Mouse (Mus musculus) ES-Bruce4 (cell line): ENCODE measurements around the gene Cd47.

Experiments
- CTCF ChIP-seq: IDR thresholded peaks from one replicate; pipeline ENCODE4 v1.8.1; 2011; ENCODE audit warnings: low read depth, low read length
- POLR2A ChIP-seq: IDR thresholded peaks from one replicate; pipeline ENCODE4 v1.8.1; 2011; ENCODE audit warnings: low read length; ENCODE audit not compliant: insufficient read depth

DNA sequence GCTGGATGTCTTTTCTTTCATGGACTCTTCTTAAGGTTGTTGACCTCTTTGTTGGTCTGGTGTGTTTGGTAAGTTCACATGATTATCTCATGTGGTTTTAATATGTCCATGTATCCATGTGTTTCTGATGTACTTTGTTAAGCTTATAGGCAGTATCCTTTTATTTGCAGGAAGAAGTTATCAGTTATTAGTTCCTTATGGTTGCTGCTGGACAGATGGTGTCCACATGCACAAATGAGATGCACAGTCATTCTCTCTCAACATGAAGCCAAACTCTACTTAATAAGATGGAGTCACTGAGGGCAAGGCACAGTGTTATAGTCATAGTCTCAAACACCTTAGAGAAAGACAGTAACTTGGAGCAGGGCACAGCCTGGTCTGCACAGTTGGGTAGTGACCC lies 140.1 kb downstream of the Cd47 start:
- no peak for TF ChIP-seq POLR2A
- no peak for TF ChIP-seq CTCF
